Mouse (Mus musculus): ENCODE data around the gene Tmem132b.

- TF ChIP-seq ZNF384 (IDR thresholded peaks at IDR 0.05; ENCODE audit: low read depth, low read length) (no peak), E2F4 (IDR thresholded peaks at IDR 0.05; ENCODE audit: insufficient replicate concordance, low read depth, low read length) (no peak), CHD2 (IDR thresholded peaks at IDR 0.05; ENCODE audit: low read length) (no peak), JUN (IDR thresholded peaks at IDR 0.05; ENCODE audit: insufficient read depth, low read depth, low read length) (no peak), EP300 (IDR thresholded peaks at IDR 0.05; ENCODE audit: low read length) (no peak), NELFE (IDR thresholded peaks at IDR 0.05; ENCODE audit: low read depth, low read length) (no peak), SMC3 (IDR thresholded peaks at IDR 0.05; ENCODE audit: low read depth, low read length) (no peak), NRF1 (IDR thresholded peaks at IDR 0.05; ENCODE audit: low read depth, low read length) (no peak), CTCF (conservative IDR thresholded peaks at IDR 0.05 in 1 of 2, IDR thresholded peaks at IDR 0.05 in 1 of 2; ENCODE audit: low read depth in 2 of 2, low read length in 2 of 2) (no peak), POLR2A (IDR thresholded peaks at IDR 0.05; ENCODE audit: low read depth, low read length) (no peak)
These were observed 110.1 kb downstream of the Tmem132b start for GRCm38 (mm10) chr5:125641531-125642147.
